Mouse (Mus musculus): ENCODE measurements around the gene Primpol. TPM values are rescaled to one million over a fixed set of nuclear protein-coding genes. Genes with fewer than 3 reads are reported as not detected.

Primpol gene
- total and polyA plus RNA-seq, 2 experiments = 0.55 to 4.6 TPM

- Histone ChIP-seq H3K27ac (replicated peaks; ENCODE audit: insufficient read depth, low read depth, low read length) (no peak overlapping the region), H3K9ac (ENCODE audit: low read depth, low read length) (no peak overlapping the region), H3K4me3 (ENCODE audit: insufficient read depth, low read depth, low read length) (no peak overlapping the region), H3K36me3 (ENCODE audit: control insufficient read depth, insufficient read depth, low read length) (peaks cover 8% of the 10 kb centered on the region), H3K4me1 (ENCODE audit: control insufficient read depth, insufficient read depth, low read length) (peaks cover 1% of the 10 kb centered on the region; the same call in 1 of the 2 replicates), H3K79me2 (ENCODE audit: control insufficient read depth, insufficient read depth, low read length) (no peaks in the 10 kb centered on the region), H3K27me3 (ENCODE audit: control insufficient read depth, insufficient read depth, low read length) (no peaks in the 10 kb centered on the region)
- DNase-seq (ENCODE audit: extremely low read depth, low read depth, low spot score) = no peak
- WGBS = 82% methylated on average over 10 of the region's 10 CpGs
- TF ChIP-seq POLR2A (IDR thresholded peaks at IDR 0.05; ENCODE audit: extremely low read depth, insufficient read depth, low read length) (no peak), CTCF (IDR thresholded peaks at IDR 0.05; ENCODE audit: low read depth, low read length) (no peak)
Measured at GRCm38 (mm10) chr8:46600959-46601707, 15.9 kb downstream of the Primpol start.

- peaks cover 7% of the 10 kb centered on the region for H3K4me1 ChIP-seq (ENCODE audit: control insufficient read depth, insufficient read depth, low read length)
- no peaks in the 10 kb centered on the region for H3K27me3 ChIP-seq (ENCODE audit: control insufficient read depth, insufficient read depth, low read length)
- H3K79me2 ChIP-seq (ENCODE audit: control insufficient read depth, insufficient read depth, low read length) = no peaks in the 10 kb centered on the region
- no peak for DNase-seq (ENCODE audit: extremely low read depth, low read depth, low spot score)
- 91% methylated on average over 7 of the region's 7 CpGs for WGBS
- H3K27ac ChIP-seq (replicated peaks; ENCODE audit: insufficient read depth, low read depth, low read length) = no peak overlapping the region
- peaks cover 4% of the 10 kb centered on the region for H3K36me3 ChIP-seq (ENCODE audit: control insufficient read depth, insufficient read depth, low read length)
- no peak for TF ChIP-seq CTCF (IDR thresholded peaks at IDR 0.05; ENCODE audit: low read depth, low read length)
- no peak for TF ChIP-seq POLR2A (IDR thresholded peaks at IDR 0.05; ENCODE audit: extremely low read depth, insufficient read depth, low read length)
- H3K4me3 ChIP-seq (ENCODE audit: insufficient read depth, low read depth, low read length) = no peak overlapping the region
- H3K9ac ChIP-seq (ENCODE audit: low read depth, low read length) = no peak overlapping the region
Measured at GRCm38 (mm10) chr8:46599314-46599904, 17.6 kb downstream of the Primpol start.

- Histone ChIP-seq H3K4me1 (ENCODE audit: control insufficient read depth, insufficient read depth, low read length) (peaks cover 7% of the 10 kb centered on the region), H3K27ac (replicated peaks; ENCODE audit: insufficient read depth, low read depth, low read length) (no peak overlapping the region), H3K4me3 (ENCODE audit: insufficient read depth, low read depth, low read length) (no peak overlapping the region), H3K79me2 (ENCODE audit: control insufficient read depth, insufficient read depth, low read length) (no peaks in the 10 kb centered on the region), H3K27me3 (ENCODE audit: control insufficient read depth, insufficient read depth, low read length) (no peaks in the 10 kb centered on the region), H3K36me3 (ENCODE audit: control insufficient read depth, insufficient read depth, low read length) (peaks cover 4% of the 10 kb centered on the region), H3K9ac (ENCODE audit: low read depth, low read length) (no peak overlapping the region)
- WGBS = 98% methylated on average over 5 of the region's 5 CpGs
- no peak for DNase-seq (ENCODE audit: extremely low read depth, low read depth, low spot score)
- TF ChIP-seq CTCF (IDR thresholded peaks at IDR 0.05; ENCODE audit: low read depth, low read length) (no peak), POLR2A (IDR thresholded peaks at IDR 0.05; ENCODE audit: extremely low read depth, insufficient read depth, low read length) (no peak)
Measured at GRCm38 (mm10) chr8:46598753-46599152, 18.3 kb downstream of the Primpol start.

- H3K4me1 ChIP-seq (ENCODE audit: control insufficient read depth, insufficient read depth, low read length) = peaks cover 7% of the 10 kb centered on the region
- no peaks in the 10 kb centered on the region for H3K79me2 ChIP-seq (ENCODE audit: control insufficient read depth, insufficient read depth, low read length)
- H3K27me3 ChIP-seq (ENCODE audit: control insufficient read depth, insufficient read depth, low read length) = no peaks in the 10 kb centered on the region
- DNase-seq (ENCODE audit: extremely low read depth, low read depth, low spot score) = no peak
- no peak overlapping the region for H3K9ac ChIP-seq (ENCODE audit: low read depth, low read length)
- H3K36me3 ChIP-seq (ENCODE audit: control insufficient read depth, insufficient read depth, low read length) = peaks cover 4% of the 10 kb centered on the region
- WGBS = 92% methylated on average over 2 of the region's 2 CpGs
- H3K27ac ChIP-seq (replicated peaks; ENCODE audit: insufficient read depth, low read depth, low read length) = no peak overlapping the region
- TF ChIP-seq POLR2A (IDR thresholded peaks at IDR 0.05; ENCODE audit: extremely low read depth, insufficient read depth, low read length) (no peak), CTCF (IDR thresholded peaks at IDR 0.05; ENCODE audit: low read depth, low read length) (no peak)
- no peak overlapping the region for H3K4me3 ChIP-seq (ENCODE audit: insufficient read depth, low read depth, low read length)
Measured at GRCm38 (mm10) chr8:46598114-46598513, 18.9 kb downstream of the Primpol start.

- TF ChIP-seq POLR2A (IDR thresholded peaks at IDR 0.05; ENCODE audit: extremely low read depth, insufficient read depth, low read length) (no peak), CTCF (IDR thresholded peaks at IDR 0.05; ENCODE audit: low read depth, low read length) (no peak)
- no peak overlapping the region for H3K27ac ChIP-seq (replicated peaks; ENCODE audit: insufficient read depth, low read depth, low read length)
- H3K36me3 ChIP-seq (ENCODE audit: control insufficient read depth, insufficient read depth, low read length) = peaks cover 4% of the 10 kb centered on the region
- no peak for DNase-seq (ENCODE audit: extremely low read depth, low read depth, low spot score)
- WGBS = 74% methylated on average over 2 of the region's 2 CpGs
- H3K27me3 ChIP-seq (ENCODE audit: control insufficient read depth, insufficient read depth, low read length) = no peaks in the 10 kb centered on the region
- no peak overlapping the region for H3K9ac ChIP-seq (ENCODE audit: low read depth, low read length)
- H3K4me1 ChIP-seq (ENCODE audit: control insufficient read depth, insufficient read depth, low read length) = peaks cover 7% of the 10 kb centered on the region
- H3K4me3 ChIP-seq (ENCODE audit: insufficient read depth, low read depth, low read length) = no peak overlapping the region
- H3K79me2 ChIP-seq (ENCODE audit: control insufficient read depth, insufficient read depth, low read length) = no peaks in the 10 kb centered on the region
Measured at GRCm38 (mm10) chr8:46597411-46597810, 19.6 kb downstream of the Primpol start.

GRCm38 (mm10) chr8:46596530-46596929, 20.5 kb downstream of the Primpol start:
- Histone ChIP-seq H3K4me1 (ENCODE audit: control insufficient read depth, insufficient read depth, low read length) (peaks cover 7% of the 10 kb centered on the region), H3K36me3 (ENCODE audit: control insufficient read depth, insufficient read depth, low read length) (peaks cover 4% of the 10 kb centered on the region), H3K27me3 (ENCODE audit: control insufficient read depth, insufficient read depth, low read length) (no peaks in the 10 kb centered on the region), H3K27ac (replicated peaks; ENCODE audit: insufficient read depth, low read depth, low read length) (no peak overlapping the region), H3K79me2 (ENCODE audit: control insufficient read depth, insufficient read depth, low read length) (no peaks in the 10 kb centered on the region), H3K9ac (ENCODE audit: low read depth, low read length) (no peak overlapping the region), H3K4me3 (ENCODE audit: insufficient read depth, low read depth, low read length) (no peak overlapping the region)
- TF ChIP-seq CTCF (IDR thresholded peaks at IDR 0.05; ENCODE audit: low read depth, low read length) (no peak), POLR2A (IDR thresholded peaks at IDR 0.05; ENCODE audit: extremely low read depth, insufficient read depth, low read length) (no peak)
- DNase-seq (ENCODE audit: extremely low read depth, low read depth, low spot score) = no peak
- WGBS = 96% methylated on average over 2 of the region's 2 CpGs
